Mouse (Mus musculus): ENCODE results near the gene Tex46.

- TF ChIP-seq CHD2 (IDR thresholded peaks at IDR 0.05; ENCODE audit: low read depth, low read length) (no peak), ZC3H11A (IDR thresholded peaks at IDR 0.05; ENCODE audit: borderline replicate concordance, low read depth, low read length) (no peak), MAFK (IDR thresholded peaks at IDR 0.05; ENCODE audit: insufficient read depth, low read depth, low read length) (no peak)
Measured at GRCm38 (mm10) chr4:136592111-136592510, 18.1 kb upstream of the Tex46 start.

All from ES-E14 (cell line).